Mouse (Mus musculus): Measurements from ENCODE around the gene Plcd1. TPM values are rescaled to one million over a fixed set of nuclear protein-coding genes. Genes with fewer than 3 reads are reported as not detected.

The Plcd1 gene
- polyA plus RNA-seq (2012; rRNA removed), result 19.6 and 21.8 TPM in 2 replicates

DNA sequence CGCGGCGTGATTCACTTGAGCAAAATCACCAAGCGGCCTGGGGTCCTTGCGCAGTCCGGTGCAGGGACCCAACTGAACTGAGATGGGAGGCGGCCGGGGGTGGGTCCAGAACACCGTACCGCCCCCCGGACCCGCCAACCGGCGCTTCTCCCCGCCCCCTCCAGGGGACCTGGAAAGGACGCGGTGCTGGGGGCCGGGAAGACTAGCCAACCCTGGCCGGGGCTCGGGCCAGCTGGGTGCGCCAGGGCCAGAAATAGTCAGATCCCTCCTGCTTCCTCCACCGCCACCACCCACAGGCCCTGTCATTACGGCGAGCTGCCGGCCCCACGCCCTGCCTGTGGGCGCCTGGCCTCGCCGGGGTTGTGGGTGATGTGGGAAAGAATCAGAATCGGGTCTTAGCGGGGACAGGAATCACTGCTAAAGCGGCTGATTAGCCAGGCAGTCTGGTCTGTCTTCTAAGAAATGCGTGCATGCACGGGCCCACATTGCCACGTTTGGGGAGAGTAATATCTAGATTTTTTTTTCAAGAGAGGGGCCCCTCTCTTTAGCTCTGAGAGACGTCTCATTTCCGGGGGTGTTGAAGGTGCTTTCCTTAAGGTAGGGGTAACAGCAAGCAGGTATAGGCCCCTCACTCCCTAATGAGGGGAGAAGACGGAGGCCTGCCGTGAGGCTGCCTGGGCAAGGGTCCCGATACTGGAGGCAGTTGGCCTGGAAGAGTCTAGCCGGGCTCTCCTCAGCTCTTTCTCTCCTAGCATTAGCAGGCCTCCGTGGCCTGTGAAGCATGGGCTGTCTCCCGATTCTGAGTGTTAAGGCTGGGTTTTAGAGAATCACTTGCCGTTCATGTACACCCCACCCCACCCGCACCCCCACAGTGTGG, at the start of gene Plcd1:
Plcd1 (minus strand) TSS at position 84 of the 877 bp plus-strand sequence.

DNA sequence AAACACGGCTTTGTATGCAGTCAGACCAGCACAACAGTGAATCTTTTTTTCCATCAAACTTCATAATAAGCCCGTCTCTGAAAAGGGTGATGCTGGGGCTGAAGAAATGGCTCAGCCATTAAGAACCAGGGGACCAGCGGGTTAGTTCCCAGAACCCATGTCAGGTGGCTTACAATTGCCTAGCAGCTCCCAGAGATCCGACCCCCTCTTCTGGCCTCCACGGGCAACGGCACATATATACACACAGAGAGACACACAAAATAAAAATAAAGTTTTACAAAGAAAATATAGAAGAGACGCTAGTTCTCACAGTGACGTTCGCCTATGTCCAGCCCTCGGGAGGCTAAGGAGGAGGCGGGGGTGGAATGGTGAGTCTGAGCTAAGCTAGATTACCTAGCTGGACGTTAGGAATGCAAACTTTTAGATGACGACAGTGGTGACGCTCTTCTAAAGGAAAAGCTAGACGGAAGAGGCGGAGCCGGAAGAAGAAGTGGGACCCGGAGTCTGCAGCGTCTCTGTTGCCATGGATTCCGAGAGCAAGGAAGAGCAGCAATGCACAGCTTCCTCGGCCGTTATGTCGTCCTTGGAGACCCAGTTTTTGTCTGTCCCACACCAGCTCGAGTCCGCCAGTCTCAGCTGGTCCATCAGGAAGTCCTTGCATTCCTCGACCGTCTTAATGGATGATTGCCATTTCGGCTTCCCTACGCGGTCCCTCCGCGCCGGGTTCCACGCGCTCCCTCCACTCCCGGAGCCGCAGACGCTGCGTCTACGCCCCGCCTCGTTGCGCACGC, 8.9 kb upstream of the Plcd1 start, which contains the start of gene Dlec1:
Dlec1 (plus strand) TSS at position 487 of the 791 bp plus-strand sequence.

GRCm38 (mm10) chr9:119052154-119052944, 41.0 kb downstream of the Plcd1 start, which contains the start of gene Vill:
TSS of gene Vill (plus strand) at chr9:119052778.

Other genes starting within 250 kb of the Plcd1 start
- gene Ctdspl, start 167.0 kb downstream of the Plcd1 start, polyA plus RNA-seq (2012; rRNA removed), result 14.2 and 14.7 TPM in 2 replicates
- 3.3 and 4.2 TPM in 2 replicates for gene Vill, start 40.7 kb downstream of the Plcd1 start, polyA plus RNA-seq (2012; rRNA removed)
- 1.7 and 1.8 TPM in 2 replicates for gene Dlec1, start 9.0 kb upstream of the Plcd1 start, polyA plus RNA-seq (2012; rRNA removed)
- 2.4 and 3.0 TPM in 2 replicates for gene Acaa1b, start 63.6 kb upstream of the Plcd1 start, polyA plus RNA-seq (2012; rRNA removed)
- not detected in 2 replicates for gene Gm47289, start 65.7 kb upstream of the Plcd1 start, polyA plus RNA-seq (2012; rRNA removed)
- 0.06 and 0.08 TPM in 2 replicates for gene Slc22a13, start 115.6 kb upstream of the Plcd1 start, polyA plus RNA-seq (2012; rRNA removed)
- 64.4 and 64.6 TPM in 2 replicates for gene Oxsr1, start 228.9 kb upstream of the Plcd1 start, polyA plus RNA-seq (2012; rRNA removed)
- 147 and 151 TPM in 2 replicates for gene Acaa1a, start 246.2 kb upstream of the Plcd1 start, polyA plus RNA-seq (2012; rRNA removed)
- 3.7 and 3.9 TPM in 2 replicates for gene Myd88, start 247.9 kb upstream of the Plcd1 start, polyA plus RNA-seq (2012; rRNA removed)

All from central nervous system, embryonic 18 days (tissue).